Comparison of ENCODE assay signal across 14 mouse cellular contexts in genomic region chr16:26662722-26663436, GRCm38 (mm10).
A peak's percentile ranks its signal among the peaks of the same experiment; 100 is the strongest.
DNase-seq lines count a peak whose midpoint lies in the region; ATAC-seq and TF ChIP-seq lines count a peak whose summit lies in the region.
"Had no signal": no experiment of that assay in that cellular context is flagged by ENCODE, and none has a peak within 500 bp of the region (broad histone marks: within the 10 kb centered on the region; RNA-seq: fewer than 3 reads in every experiment).

No protein-coding gene starts in this region.

- no peaks in the 10 kb centered on the region for H3K27me3 ChIP-seq in forebrain, embryonic 15.5 days
- no peaks in the 10 kb centered on the region for H3K27me3 ChIP-seq in neural tube, embryonic 14.5 days (ENCODE audit: control insufficient read depth, insufficient read depth, low read length)

- H3K4me1 ChIP-seq in forebrain, embryonic 15.5 days, result peaks cover 8% of the 10 kb centered on the region
- 0 out of 2 replicates have a peak, but pooled peaks cover 3% of the 10 kb centered on the region for H3K4me1 ChIP-seq in neural tube, embryonic 14.5 days (ENCODE audit: control insufficient read depth, insufficient read depth, low read length)

- H3K9ac ChIP-seq in forebrain, embryonic 15.5 days (replicated peaks), result no peak overlapping the region
- H3K9ac ChIP-seq in neural tube, embryonic 14.5 days (replicated peaks; ENCODE audit: low read depth, low read length), result no peak overlapping the region
- H3K9ac ChIP-seq: liver, postnatal 0 days had no signal

- H3K27ac ChIP-seq in layer of hippocampus, adult 2 months, result peak overlapping the region; percentile 86
- no peak overlapping the region for H3K27ac ChIP-seq in forebrain, embryonic 15.5 days (replicated peaks)
- H3K27ac ChIP-seq in neural tube, embryonic 14.5 days (ENCODE audit: low read depth, low read length), result no peak overlapping the region
- H3K27ac ChIP-seq: kidney, postnatal 0 days had no signal

- no peak for TF ChIP-seq CTCF in layer of hippocampus, adult 2 months (conservative IDR thresholded peaks at IDR 0.05)

- ATAC-seq in forebrain, embryonic 15.5 days (replicated peaks), result peak; percentile 87
- peak; percentile 75 for ATAC-seq in neural tube, embryonic 14.5 days (ENCODE audit: low read depth)
- ATAC-seq: CD4-positive, CD25-positive, alpha-beta regulatory T cell, adult 4 months; inflammation-experienced regulatory T-cells, adult 6 months; liver, postnatal 0 days had no signal

- WGBS in forebrain, embryonic 15.5 days, result 27% methylated on average over 7 of the region's 7 CpGs
- 52% methylated on average over 7 of the region's 7 CpGs for WGBS in neural tube, embryonic 14.5 days

- H3K36me3 ChIP-seq in forebrain, embryonic 15.5 days, result no peaks in the 10 kb centered on the region
- H3K36me3 ChIP-seq in neural tube, embryonic 14.5 days (ENCODE audit: control insufficient read depth, insufficient read depth, low read length), result no peaks in the 10 kb centered on the region

- no peak for DNase-seq in layer of hippocampus, adult 2 months (ENCODE audit: low spot score in 2 of 2)
- DNase-seq in layer of hippocampus, adult 9-11 months, result no peak
- peak; percentile 35 for DNase-seq in brain, adult 2 months (ENCODE audit: low read depth, low spot score)
- no peak for DNase-seq in urinary bladder, postnatal 4 days (ENCODE audit: low spot score in 2 of 2)
- DNase-seq in kidney, postnatal 25 days, result no peak
- DNase-seq: cerebellum, adult 11 months; heart, adult 11 months; liver, postnatal 0 days; thymus, postnatal 14 days had no signal

- H3K4me3 ChIP-seq in layer of hippocampus, adult 2 months, result no peak overlapping the region
- H3K4me3 ChIP-seq in forebrain, embryonic 15.5 days, result no peak overlapping the region
- no peak overlapping the region for H3K4me3 ChIP-seq in neural tube, embryonic 14.5 days (ENCODE audit: low read depth, low read length)

- H3K9me3 ChIP-seq in forebrain, embryonic 15.5 days, result no peaks in the 10 kb centered on the region
- H3K9me3 ChIP-seq in neural tube, embryonic 14.5 days (ENCODE audit: control insufficient read depth, low read length), result no peaks in the 10 kb centered on the region

- no peak overlapping the region for H3K4me2 ChIP-seq in forebrain, embryonic 15.5 days (replicated peaks)
- H3K4me2 ChIP-seq in neural tube, embryonic 14.5 days (ENCODE audit: low read depth, low read length), result no peak overlapping the region
